Comparison of ENCODE assay signal across 16 mouse cellular contexts in genomic region chr3:100591053-100591452, GRCm38 (mm10).
"Had no signal": no experiment of that assay in that cellular context is flagged by ENCODE, and none has a peak within 500 bp of the region (broad histone marks: within the 10 kb centered on the region; RNA-seq: fewer than 3 reads in every experiment).

No protein-coding gene starts in this region.

- H3K4me3 ChIP-seq: neural tube, embryonic 13.5 days; neural tube, embryonic 15.5 days; stomach, embryonic 15.5 days had no signal

- H3K9ac ChIP-seq: neural tube, embryonic 13.5 days; neural tube, embryonic 15.5 days; stomach, embryonic 15.5 days had no signal

- H3K4me1 ChIP-seq: neural tube, embryonic 13.5 days; neural tube, embryonic 15.5 days; stomach, embryonic 15.5 days had no signal

- H3K27me3 ChIP-seq: neural tube, embryonic 13.5 days; neural tube, embryonic 15.5 days; stomach, embryonic 15.5 days had no signal

- H3K27ac ChIP-seq: neural tube, embryonic 13.5 days; neural tube, embryonic 15.5 days; stomach, embryonic 15.5 days; stomach, postnatal 0 days had no signal

- H3K9me3 ChIP-seq: neural tube, embryonic 13.5 days; neural tube, embryonic 15.5 days; stomach, embryonic 15.5 days had no signal

- H3K4me2 ChIP-seq: neural tube, embryonic 13.5 days; neural tube, embryonic 15.5 days; stomach, embryonic 15.5 days had no signal

- H3K36me3 ChIP-seq: stomach, embryonic 15.5 days had no signal

- DNase-seq: retina, postnatal 1 day; right cerebral cortex, adult 18-20 months; right cerebral cortex, postnatal 14 days; right cerebral cortex, postnatal 25 days; right cerebral cortex, postnatal 4 days; spleen, adult 18-20 months; thymus, adult 18-20 months; thymus, adult 2 months; thymus, postnatal 14 days; thymus, postnatal 25 days; thymus, postnatal 36 days; thymus, postnatal 4 days had no signal
